Mouse (Mus musculus) frontal cortex, postnatal 25 days (tissue): ENCODE measurements around the gene Col11a2.

Experiments
- DNase-seq, 2 experiments: peaks; one replicate each; pipeline ENCODE4 v3.0.0; 2022; ENCODE audit warnings: low spot score in 2 of 2

Col11a2 gene

GRCm38 (mm10) chr17:34104804-34105203, 65.6 kb downstream of the Col11a2 start:
- no peak for DNase-seq

GRCm38 (mm10) chr17:34106555-34106954, 67.3 kb downstream of the Col11a2 start:
- no peak for DNase-seq

DNA sequence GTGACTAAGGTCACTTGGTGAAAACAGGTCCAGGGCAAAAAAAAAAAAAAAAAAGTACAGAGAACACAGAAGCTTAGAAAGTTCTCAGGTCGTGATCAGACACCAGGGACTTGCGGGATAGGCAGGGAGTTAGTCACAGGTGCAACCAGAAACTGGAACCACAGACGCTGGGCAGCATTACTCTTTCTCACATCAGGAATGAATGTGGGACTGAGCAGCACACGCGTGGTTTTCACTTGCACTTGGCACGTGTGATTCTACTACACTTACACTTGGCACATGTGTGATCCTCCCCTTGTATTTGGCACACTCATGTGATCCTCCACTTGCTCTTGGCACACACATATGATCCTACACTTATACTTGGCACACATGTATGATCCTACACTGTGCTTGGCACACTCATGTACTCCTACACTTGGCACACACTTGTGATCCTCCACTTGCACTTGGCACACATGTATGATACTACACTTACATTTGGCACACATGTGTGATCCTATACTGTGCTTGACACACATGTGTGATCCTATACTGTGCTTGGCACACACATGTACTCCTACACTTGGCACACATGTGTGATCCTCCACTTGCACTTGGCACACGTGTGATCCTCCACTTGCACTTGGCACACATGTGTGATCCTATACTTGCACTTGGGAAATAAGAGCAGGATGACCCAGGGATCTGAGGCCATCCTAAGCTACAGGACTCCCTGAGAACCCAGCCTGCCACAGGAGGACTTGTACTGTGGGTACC, 68.1 kb downstream of the Col11a2 start:
- no peak for DNase-seq

GRCm38 (mm10) chr17:34108460-34108859, 69.2 kb downstream of the Col11a2 start:
- no peak for DNase-seq

- DNase-seq: no peak
Measured at GRCm38 (mm10) chr17:34109038-34109805, 70.0 kb downstream of the Col11a2 start.

DNA sequence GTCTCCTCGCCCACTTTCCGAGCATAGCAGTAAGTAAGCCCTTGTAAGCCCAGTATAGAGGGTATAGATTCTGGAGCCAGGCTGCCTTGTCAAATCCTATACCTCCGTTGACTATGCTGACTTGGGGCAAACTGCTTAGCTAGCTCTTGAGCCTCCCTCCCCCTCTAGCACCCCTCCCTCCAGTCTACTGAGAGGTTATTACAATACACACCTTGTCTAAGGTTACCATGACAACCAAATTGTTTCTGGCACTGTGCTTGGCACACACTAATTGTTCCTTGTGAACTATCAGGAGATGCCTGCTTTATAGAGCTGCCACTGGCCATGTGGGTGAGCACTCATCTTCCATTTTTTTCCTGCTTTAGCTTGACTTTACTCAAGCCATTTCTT, 70.6 kb downstream of the Col11a2 start:
- DNase-seq: no peak

DNA sequence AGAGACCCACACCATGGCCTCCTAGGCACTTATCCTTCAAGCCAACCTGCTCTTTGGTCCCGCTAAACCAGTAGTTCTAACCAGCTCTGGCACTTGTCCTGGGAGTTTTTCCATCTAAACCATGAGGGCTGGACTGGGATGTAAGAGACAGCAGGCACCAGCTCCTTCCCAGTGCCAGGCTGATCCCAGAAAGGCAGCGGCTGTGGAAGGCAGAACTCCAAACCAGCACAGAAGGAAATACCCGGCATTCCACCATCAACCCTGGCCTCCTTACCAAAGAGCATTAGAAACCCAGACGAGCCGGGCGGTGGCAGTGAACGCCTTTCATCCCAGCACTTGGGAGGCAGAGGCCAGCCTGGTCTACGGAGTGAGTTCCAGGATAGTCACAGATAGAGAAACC, 71.1 kb downstream of the Col11a2 start:
- no peak for DNase-seq

GRCm38 (mm10) chr17:34114114-34114513, 74.9 kb downstream of the Col11a2 start:
- no peak for DNase-seq
